Mouse (Mus musculus): Measurements from ENCODE around the gene Tex28. TPM values are rescaled to one million over a fixed set of nuclear protein-coding genes. Genes with fewer than 3 reads are reported as not detected.

Gene Tex28
- polyA plus RNA-seq, 1 experiment from 2014 or later: not detected

GRCm38 (mm10) chrX:74103457-74104188 is 64.0 kb downstream of the Tex28 start:
- H3K4me2 ChIP-seq (replicated peaks): no peak overlapping the region
- no peak overlapping the region for H3K4me3 ChIP-seq (replicated peaks; ENCODE audit: low read length)
- no peaks in the 10 kb centered on the region for H3K4me1 ChIP-seq (replicated peaks; ENCODE audit: control insufficient read depth, insufficient read depth, low read length)
- no peaks in the 10 kb centered on the region for H3K27me3 ChIP-seq (ENCODE audit: control insufficient read depth, insufficient read depth, low read length)
- no peak for ATAC-seq (ENCODE audit: low FRiP score)
- no peaks in the 10 kb centered on the region for H3K36me3 ChIP-seq (replicated peaks; ENCODE audit: control insufficient read depth, insufficient read depth)
- H3K9me3 ChIP-seq (ENCODE audit: control insufficient read depth, low read length): no peaks in the 10 kb centered on the region
- WGBS: 77% methylated on average over 4 of the region's 4 CpGs
- no peak for DNase-seq (ENCODE audit: low spot score)
- H3K27ac ChIP-seq: no peak overlapping the region
- no peak overlapping the region for H3K9ac ChIP-seq

Other genes with a start within 250 kb of the Tex28 start
- gene Arhgap4, start 246.0 kb downstream of the Tex28 start, polyA plus RNA-seq (2014; fragmentation: Nextera tagmentation; extraction: Ambion mirVana): 3.0 and 3.1 TPM in 2 replicates
- 86.8 and 98.0 TPM in 2 replicates for gene Naa10, start 245.9 kb downstream of the Tex28 start, polyA plus RNA-seq (2014; fragmentation: Nextera tagmentation; extraction: Ambion mirVana)
- gene Renbp, start 237.0 kb downstream of the Tex28 start, polyA plus RNA-seq (2014; fragmentation: Nextera tagmentation; extraction: Ambion mirVana): 11.3 and 15.4 TPM in 2 replicates
- gene Hcfc1, start 201.5 kb downstream of the Tex28 start, polyA plus RNA-seq (2014; fragmentation: Nextera tagmentation; extraction: Ambion mirVana): 55.3 and 57.3 TPM in 2 replicates
- gene Irak1, start 143.9 kb downstream of the Tex28 start, polyA plus RNA-seq (2014; fragmentation: Nextera tagmentation; extraction: Ambion mirVana): 30.9 and 31.2 TPM in 2 replicates
- gene Opn1mw, start 40.4 kb downstream of the Tex28 start, polyA plus RNA-seq (2014; fragmentation: Nextera tagmentation; extraction: Ambion mirVana): not detected in 2 replicates
- 15.5 and 15.6 TPM in 2 replicates for gene Mecp2, start 32.5 kb downstream of the Tex28 start, polyA plus RNA-seq (2014; fragmentation: Nextera tagmentation; extraction: Ambion mirVana)
- gene Tktl1, start 9.4 kb upstream of the Tex28 start, polyA plus RNA-seq (2014; fragmentation: Nextera tagmentation; extraction: Ambion mirVana): 0.08 TPM in 1 of 2 replicates, not detected in the other
- 92.7 and 100.0 TPM in 2 replicates for gene Flna, start 82.0 kb upstream of the Tex28 start, polyA plus RNA-seq (2014; fragmentation: Nextera tagmentation; extraction: Ambion mirVana)
- gene Emd, start 86.8 kb upstream of the Tex28 start, polyA plus RNA-seq (2014; fragmentation: Nextera tagmentation; extraction: Ambion mirVana): 14.7 and 17.0 TPM in 2 replicates
- gene Rpl10, start 103.0 kb upstream of the Tex28 start, polyA plus RNA-seq (2014; fragmentation: Nextera tagmentation; extraction: Ambion mirVana): 484 and 540 TPM in 2 replicates
- gene Taz, start 114.1 kb upstream of the Tex28 start, polyA plus RNA-seq (2014; fragmentation: Nextera tagmentation; extraction: Ambion mirVana): 48.4 and 56.5 TPM in 2 replicates
- 3.0 and 3.6 TPM in 2 replicates for gene Dnase1l1, start 114.5 kb upstream of the Tex28 start, polyA plus RNA-seq (2014; fragmentation: Nextera tagmentation; extraction: Ambion mirVana)
- 248 and 297 TPM in 2 replicates for gene Atp6ap1, start 129.3 kb upstream of the Tex28 start, polyA plus RNA-seq (2014; fragmentation: Nextera tagmentation; extraction: Ambion mirVana)
- gene Gdi1, start 137.2 kb upstream of the Tex28 start, polyA plus RNA-seq (2014; fragmentation: Nextera tagmentation; extraction: Ambion mirVana): 781 and 862 TPM in 2 replicates
- gene Fam50a, start 145.2 kb upstream of the Tex28 start, polyA plus RNA-seq (2014; fragmentation: Nextera tagmentation; extraction: Ambion mirVana): 45.3 and 46.8 TPM in 2 replicates
- gene Plxna3, start 161.2 kb upstream of the Tex28 start, polyA plus RNA-seq (2014; fragmentation: Nextera tagmentation; extraction: Ambion mirVana): 44.5 and 45.6 TPM in 2 replicates
- gene Lage3, start 185.8 kb upstream of the Tex28 start, polyA plus RNA-seq (2014; fragmentation: Nextera tagmentation; extraction: Ambion mirVana): 64.0 and 87.6 TPM in 2 replicates
- gene Ubl4a, start 205.4 kb upstream of the Tex28 start, polyA plus RNA-seq (2014; fragmentation: Nextera tagmentation; extraction: Ambion mirVana): 68.4 and 74.3 TPM in 2 replicates
- gene Slc10a3, start 205.5 kb upstream of the Tex28 start, polyA plus RNA-seq (2014; fragmentation: Nextera tagmentation; extraction: Ambion mirVana): 7.1 and 9.5 TPM in 2 replicates
- gene Fam3a, start 225.4 kb upstream of the Tex28 start, polyA plus RNA-seq (2014; fragmentation: Nextera tagmentation; extraction: Ambion mirVana): 33.2 and 36.0 TPM in 2 replicates
- 17.8 and 21.5 TPM in 2 replicates for gene Ikbkg, start 225.5 kb upstream of the Tex28 start, polyA plus RNA-seq (2014; fragmentation: Nextera tagmentation; extraction: Ambion mirVana)

Data from hindbrain, embryonic 14.5 days (tissue).